Mouse (Mus musculus) neural tube, embryonic 14.5 days (tissue): Measurements from ENCODE around the gene Scube2. TPM values are rescaled to one million over a fixed set of nuclear protein-coding genes. Genes with fewer than 3 reads are reported as not detected.

Experiments
- polyA plus RNA-seq: library from polyadenylated mRNA; unstranded; fragments of >200 nt; fragmentation: Nextera tagmentation; extraction: Ambion mirVana; gene quantifications from 2 replicates; pipeline ENCODE4 v1.2.1, GENCODE M21; 2014

Gene Scube2
- polyA plus RNA-seq, 1 experiment from 2014 or later = 3.3 TPM

Other genes with a start within 250 kb of the Scube2 start
- 18.7 and 27.2 TPM in 2 replicates for gene St5, start 162.1 kb downstream of the Scube2 start, polyA plus RNA-seq
- 12.4 and 12.9 TPM in 2 replicates for gene Akip1, start 162.0 kb downstream of the Scube2 start, polyA plus RNA-seq
- not detected in 2 replicates for gene BC051019, start 141.8 kb downstream of the Scube2 start, polyA plus RNA-seq
- gene Ascl3, start 134.0 kb downstream of the Scube2 start, polyA plus RNA-seq = 0.42 TPM in 1 of 2 replicates, not detected in the other
- gene Tmem9b, start 112.8 kb downstream of the Scube2 start, polyA plus RNA-seq = 147 and 168 TPM in 2 replicates
- gene Nrip3, start 83.7 kb downstream of the Scube2 start, polyA plus RNA-seq = 12.0 and 17.0 TPM in 2 replicates
- gene Dennd5a, start 94.8 kb upstream of the Scube2 start, polyA plus RNA-seq = 56.9 and 63.5 TPM in 2 replicates
- 73.8 TPM in 2 replicates for gene Tmem41b, start 121.2 kb upstream of the Scube2 start, polyA plus RNA-seq
- 19.1 and 25.9 TPM in 2 replicates for gene Ipo7, start 152.6 kb upstream of the Scube2 start, polyA plus RNA-seq
- gene Zfp143, start 195.5 kb upstream of the Scube2 start, polyA plus RNA-seq = 14.8 and 16.6 TPM in 2 replicates